Mouse (Mus musculus) CH12.LX (cell line): ENCODE data around the gene Akap2. TPM values are rescaled to one million over a fixed set of nuclear protein-coding genes. Genes with fewer than 3 reads are reported as not detected.

ENCODE experiments used
- DNase-seq: peaks from one replicate; pipeline ENCODE4 v3.0.0-alpha.2; 2013; ENCODE audit errors: extremely low read depth
- H3K27ac ChIP-seq: 2 replicates; pipeline ENCODE4 v1.5.1; 2012; ENCODE audit warnings: low read depth, mild to moderate bottlenecking, control low read depth, moderate library complexity; ENCODE audit not compliant: insufficient read depth
- H3K27me3 ChIP-seq: replicated peaks from 2 replicates; pipeline ENCODE3; 2012; ENCODE audit warnings: inconsistent platforms
- H3K36me3 ChIP-seq, 2 experiments: replicated peaks in 1 of 2; 2 replicates each; pipeline versions ENCODE3 to v1.6.1; 2012; ENCODE audit warnings: inconsistent platforms in 1 of 2, low read length in 1 of 2, mild to moderate bottlenecking in 1 of 2, mixed read lengths in 1 of 2, moderate library complexity in 1 of 2; ENCODE audit not compliant: control insufficient read depth in 1 of 2, insufficient read depth in 1 of 2
- H3K4me1 ChIP-seq, 2 experiments: 2 replicates each; pipeline ENCODE4 v1.6.1; 2012; ENCODE audit warnings: inconsistent platforms in 1 of 2, moderate library complexity in 1 of 2; ENCODE audit not compliant: insufficient read depth in 2 of 2, control insufficient read depth in 1 of 2
- H3K4me2 ChIP-seq: 2 replicates; pipeline ENCODE4 v1.6.1; 2012; ENCODE audit warnings: low read depth, mild to moderate bottlenecking, control low read depth; ENCODE audit not compliant: poor library complexity, insufficient read depth, severe bottlenecking
- H3K4me3 ChIP-seq, 3 experiments: fragments of 150-350 bp in 1 of 3; sonication (generic) in 1 of 3; replicated peaks in 1 of 3; 2 replicates each; pipeline versions ENCODE3 to v1.5.1; 2011 to 2012; ENCODE audit warnings: low read depth in 2 of 3, low read length in 2 of 3, mild to moderate bottlenecking in 2 of 3, moderate library complexity in 2 of 3, control low read depth in 1 of 3, improper control_type of control experiment in 1 of 3, inconsistent platforms in 1 of 3, mixed read lengths in 1 of 3; ENCODE audit not compliant: poor library complexity in 1 of 3
- H3K79me2 ChIP-seq: replicated peaks from 2 replicates; pipeline ENCODE4 v1.6.1; 2012; ENCODE audit warnings: mild to moderate bottlenecking, moderate library complexity; ENCODE audit not compliant: control insufficient read depth, poor library complexity, insufficient read depth, severe bottlenecking; ENCODE audit errors: extremely low read depth
- H3K9ac ChIP-seq: 2 replicates; pipeline ENCODE4 v1.6.1; 2012; ENCODE audit warnings: low read depth, mild to moderate bottlenecking, control low read depth, moderate library complexity; ENCODE audit not compliant: insufficient read depth
- H3K9me3 ChIP-seq: replicated peaks from 2 replicates; pipeline ENCODE3; 2012; ENCODE audit warnings: low read length, inconsistent platforms, mixed read lengths
- BHLHE40 ChIP-seq: IDR thresholded peaks from 2 replicates; pipeline ENCODE4 v1.6.1; 2011; ENCODE audit warnings: mild to moderate bottlenecking, low read depth, low read length, improper control_type of control experiment
- CTCF ChIP-seq, 2 experiments: IDR thresholded peaks in 1 of 2; conservative IDR thresholded peaks in 1 of 2; 2 replicates each; pipeline ENCODE4 v1.5.1; 2011 to 2012; ENCODE audit warnings: low read depth in 2 of 2, low read length in 2 of 2, improper control_type of control experiment in 1 of 2, inconsistent platforms in 1 of 2, mild to moderate bottlenecking in 1 of 2, moderate library complexity in 1 of 2
- E2F4 ChIP-seq: IDR thresholded peaks from 2 replicates; pipeline ENCODE4 v1.6.1; 2011; ENCODE audit warnings: low read depth, low read length, improper control_type of control experiment; ENCODE audit not compliant: insufficient replicate concordance
- EP300 ChIP-seq: IDR thresholded peaks from 2 replicates; pipeline ENCODE4 v1.6.1; 2011; ENCODE audit warnings: low read length, improper control_type of control experiment
- ETS1 ChIP-seq: conservative IDR thresholded peaks from 2 replicates; pipeline ENCODE4 v1.6.1; 2012; ENCODE audit warnings: low read depth, mild to moderate bottlenecking, inconsistent platforms, low read length, improper control_type of control experiment, moderate library complexity
- JUN ChIP-seq: IDR thresholded peaks from 2 replicates; pipeline ENCODE4 v1.6.1; 2011; ENCODE audit warnings: low read depth, mild to moderate bottlenecking, low read length, improper control_type of control experiment, moderate library complexity; ENCODE audit not compliant: insufficient read depth
- JUND ChIP-seq: conservative IDR thresholded peaks from 2 replicates; pipeline ENCODE4 v1.6.1; 2011; ENCODE audit warnings: low read depth, low read length, improper control_type of control experiment
- KAT2A ChIP-seq: IDR thresholded peaks from 2 replicates; pipeline ENCODE4 v1.6.1; 2012; ENCODE audit warnings: low read length, improper control_type of control experiment, inconsistent platforms; ENCODE audit not compliant: insufficient replicate concordance
- MAX ChIP-seq: IDR thresholded peaks from 2 replicates; pipeline ENCODE4 v1.6.1; 2011; ENCODE audit warnings: low read length, improper control_type of control experiment
- MAZ ChIP-seq: IDR thresholded peaks from 2 replicates; pipeline ENCODE4 v1.6.1; 2012; ENCODE audit warnings: low read depth, mild to moderate bottlenecking, inconsistent platforms, low read length, improper control_type of control experiment, moderate library complexity
- MEF2A ChIP-seq: IDR thresholded peaks from 2 replicates; pipeline ENCODE4 v1.6.1; 2014; ENCODE audit warnings: low read depth, mild to moderate bottlenecking, inconsistent platforms, low read length, improper control_type of control experiment, borderline replicate concordance
- MYC ChIP-seq: IDR thresholded peaks from 2 replicates; pipeline ENCODE4 v1.6.1; 2011; ENCODE audit warnings: low read depth, mild to moderate bottlenecking, improper control_type of control experiment, low read length
- NRF1 ChIP-seq: IDR thresholded peaks from 2 replicates; pipeline ENCODE4 v1.6.1; 2014; ENCODE audit warnings: low read depth, mild to moderate bottlenecking, inconsistent platforms, low read length, improper control_type of control experiment, moderate library complexity
- POLR2A ChIP-seq: IDR thresholded peaks from 2 replicates; pipeline ENCODE4 v1.6.1; 2011; ENCODE audit warnings: low read depth, mild to moderate bottlenecking, improper control_type of control experiment, low read length
- POLR2AphosphoS2 ChIP-seq: IDR thresholded peaks from 2 replicates; pipeline ENCODE4 v1.6.1; 2011; ENCODE audit warnings: low read depth, low read length, improper control_type of control experiment
- RAD21 ChIP-seq: IDR thresholded peaks from 2 replicates; pipeline ENCODE4 v1.6.1; 2011; ENCODE audit warnings: low read depth, mild to moderate bottlenecking, low read length, improper control_type of control experiment, moderate library complexity
- RCOR1 ChIP-seq: conservative IDR thresholded peaks from 2 replicates; pipeline ENCODE4 v1.6.1; 2012; ENCODE audit warnings: low read depth, mild to moderate bottlenecking, inconsistent platforms, low read length, improper control_type of control experiment
- SIN3A ChIP-seq: IDR thresholded peaks from 2 replicates; pipeline ENCODE4 v1.6.1; 2012; ENCODE audit warnings: low read length, improper control_type of control experiment, inconsistent platforms
- SMC3 ChIP-seq: IDR thresholded peaks from 2 replicates; pipeline ENCODE4 v1.6.1; 2011; ENCODE audit warnings: low read depth, low read length, improper control_type of control experiment
- TBP ChIP-seq: conservative IDR thresholded peaks from 2 replicates; pipeline ENCODE4 v1.6.1; 2011; ENCODE audit warnings: low read depth, low read length, improper control_type of control experiment
- TCF12 ChIP-seq: IDR thresholded peaks from 2 replicates; pipeline ENCODE4 v1.6.1; 2014; ENCODE audit warnings: low read depth, mild to moderate bottlenecking, inconsistent platforms, low read length, improper control_type of control experiment
- UBTF ChIP-seq: IDR thresholded peaks from 2 replicates; pipeline ENCODE4 v1.6.1; 2012; ENCODE audit warnings: low read depth, mild to moderate bottlenecking, inconsistent platforms, low read length, improper control_type of control experiment, moderate library complexity
- USF1 ChIP-seq: IDR thresholded peaks from 2 replicates; pipeline ENCODE4 v1.6.1; 2014; ENCODE audit warnings: low read depth, mild to moderate bottlenecking, inconsistent platforms, low read length, improper control_type of control experiment
- ZC3H11A ChIP-seq: IDR thresholded peaks from 2 replicates; pipeline ENCODE4 v1.6.1; 2012; ENCODE audit warnings: low read depth, mild to moderate bottlenecking, inconsistent platforms, low read length, improper control_type of control experiment
- ZKSCAN1 ChIP-seq: IDR thresholded peaks from 2 replicates; pipeline ENCODE4 v1.6.1; 2012; ENCODE audit warnings: low read depth, inconsistent platforms, low read length, improper control_type of control experiment, borderline replicate concordance
- ZMIZ1 ChIP-seq: IDR thresholded peaks from 2 replicates; pipeline ENCODE4 v1.6.1; 2012; ENCODE audit warnings: low read depth, mild to moderate bottlenecking, inconsistent platforms, low read length, improper control_type of control experiment
- dilution Hi-C: fragments of 300-500 bp; cut with MboI; formaldehyde crosslinking; loops from 2 replicates; pipeline ENCODE4 v1.14.3; 2020; ENCODE audit warnings: low sequenced_read_pairs; ENCODE audit not compliant: extremely low pct_unique_long_range_greater_than_20kb, extremely low pct_ligation_motif_present
- in situ Hi-C: fragments of 300-500 bp; cut with MboI; formaldehyde crosslinking; loops from 3 replicates; pipeline ENCODE4 v1.14.3; 2019; ENCODE audit warnings: low sequenced_read_pairs, low pct_ligation_motif_present, low pct_unique_long_range_greater_than_20kb, mixed read lengths
- polyA plus RNA-seq: library from polyadenylated mRNA; unstranded; fragments of >175 nt; gene quantifications from 2 replicates; pipeline ENCODE4 v1.2.1, GENCODE M21; 2012; ENCODE audit warnings: low read depth; ENCODE audit not compliant: insufficient read length
- total RNA-seq, 2 experiments: library from RNA; depleted of rRNA; stranded (reverse); fragments of 300-350 nt in 1 of 2; fragments of >200 nt in 1 of 2; gene quantifications; 2 replicates each; pipeline ENCODE4 v1.2.3; 2012 to 2014

Akap2 gene
- total and polyA plus RNA-seq, 3 experiments = 0.25 TPM; not detected in 2

DNA sequence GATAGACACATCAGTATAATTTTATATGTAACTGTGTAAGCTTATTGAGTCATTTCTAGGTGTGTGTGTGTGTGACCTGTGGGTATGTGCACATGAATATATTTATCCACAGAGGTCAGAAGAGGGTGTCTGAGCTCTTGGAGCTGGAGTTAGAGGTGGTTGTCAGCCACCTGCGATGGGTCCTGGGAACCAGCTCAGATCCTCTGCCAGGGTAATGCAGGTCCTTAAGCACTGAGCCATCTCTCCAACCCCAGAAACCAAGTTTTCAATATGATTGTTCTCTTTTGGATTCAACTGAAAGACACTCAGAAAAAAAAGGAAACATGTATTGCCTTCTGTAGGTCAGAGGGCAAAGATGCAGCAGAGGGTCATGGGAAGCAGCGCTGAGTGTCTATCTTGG, 35.1 kb upstream of the Akap2 start:
- dilution Hi-C loops (no loop called here), in situ Hi-C loops (no loop called here)
- Histone ChIP-seq H3K4me2 (no peak overlapping the region), H3K27ac (no peak overlapping the region), H3K9me3 (no peaks in the 10 kb centered on the region), H3K27me3 (no peaks in the 10 kb centered on the region), H3K4me1 (peaks cover 23 to 68% of the 10 kb centered on the region in 2 experiments), H3K9ac (no peak overlapping the region), H3K79me2 (no peaks in the 10 kb centered on the region), H3K4me3 (no peak overlapping the region), H3K36me3 (no peaks in the 10 kb centered on the region)
- no peak for DNase-seq
- TF ChIP-seq MAX (no peak), MAZ (no peak), NRF1 (no peak), E2F4 (no peak), ZC3H11A (no peak), MEF2A (no peak), POLR2AphosphoS2 (no peak), JUND (no peak), SIN3A (no peak), SMC3 (no peak)

DNA sequence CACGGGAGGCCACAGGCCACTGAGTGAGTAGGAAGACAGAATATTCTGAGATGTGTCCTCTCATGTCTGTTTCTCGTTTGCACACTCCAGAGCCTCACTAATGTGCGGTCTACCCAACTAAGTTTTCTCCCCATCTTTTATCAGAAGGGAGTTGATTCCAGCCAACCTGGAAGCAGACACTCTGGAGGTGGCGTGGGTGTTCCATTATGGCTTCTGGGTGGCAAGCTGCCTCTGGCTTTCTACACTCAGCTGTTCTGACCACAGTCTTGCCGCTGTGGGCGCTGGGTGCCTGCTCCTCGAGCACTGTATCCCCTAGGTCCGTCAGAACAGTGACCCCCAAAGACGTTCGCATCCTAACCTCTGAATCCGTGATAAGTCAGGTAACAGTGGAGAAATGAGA, 34.5 kb upstream of the Akap2 start:
- TF ChIP-seq ZKSCAN1 (no peak), NRF1 (no peak), TCF12 (no peak), SIN3A (no peak)
- TF ChIP-seq, all 38 proteins: peak for 0
- no peaks in the 10 kb centered on the region for H3K36me3 ChIP-seq
- peaks cover 23 to 62% of the 10 kb centered on the region in 2 experiments for H3K4me1 ChIP-seq
- no peaks in the 10 kb centered on the region for H3K27me3 ChIP-seq
- no peak overlapping the region for H3K9ac ChIP-seq
- no peak overlapping the region for H3K4me3 ChIP-seq
- dilution Hi-C loops = no loop called here
- no peak overlapping the region for H3K27ac ChIP-seq
- in situ Hi-C loops = no loop called here
- DNase-seq = no peak
- H3K79me2 ChIP-seq = no peaks in the 10 kb centered on the region
- H3K4me2 ChIP-seq = no peak overlapping the region
- no peaks in the 10 kb centered on the region for H3K9me3 ChIP-seq

DNA sequence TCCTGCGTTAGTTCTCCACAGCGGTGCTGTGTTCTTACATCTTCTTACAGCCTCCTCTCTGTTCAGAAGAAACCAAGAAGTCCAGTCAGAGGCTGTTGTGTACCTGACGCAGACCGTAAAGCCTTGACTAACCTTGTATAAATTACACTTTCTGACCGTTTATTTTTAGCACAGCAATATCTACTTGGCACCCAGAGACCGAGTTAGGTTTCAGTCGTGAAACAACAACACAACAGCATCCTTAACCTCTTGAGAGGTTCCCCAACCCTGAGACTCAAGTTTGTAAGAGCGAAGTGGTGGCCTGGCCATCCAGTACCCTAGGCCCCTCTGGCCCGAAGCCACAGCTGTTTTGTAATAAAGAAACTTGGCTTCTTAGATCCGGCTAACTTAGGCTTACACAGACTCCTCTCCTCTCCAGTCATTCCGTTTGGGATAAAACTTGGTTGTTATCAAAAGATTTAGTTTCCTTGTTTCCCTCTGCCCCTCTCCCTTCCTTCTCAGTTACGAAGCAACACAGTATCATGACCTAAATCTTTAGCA, 32.7 kb upstream of the Akap2 start:
- dilution Hi-C loops (no loop called here), in situ Hi-C loops (no loop called here)
- no peak overlapping the region for H3K4me2 ChIP-seq
- H3K36me3 ChIP-seq = no peaks in the 10 kb centered on the region
- H3K79me2 ChIP-seq = no peaks in the 10 kb centered on the region
- no peak overlapping the region for H3K4me3 ChIP-seq
- H3K9me3 ChIP-seq = no peaks in the 10 kb centered on the region
- no peak overlapping the region for H3K27ac ChIP-seq
- DNase-seq = no peak
- no peaks in the 10 kb centered on the region for H3K27me3 ChIP-seq
- peaks cover 23 to 59% of the 10 kb centered on the region in 2 experiments for H3K4me1 ChIP-seq
- TF ChIP-seq ETS1 (no peak), USF1 (no peak), ZMIZ1 (no peak), JUN (no peak), JUND (no peak), TBP (no peak), MAZ (no peak), KAT2A (no peak), BHLHE40 (no peak), CTCF (conservative IDR thresholded peaks at IDR 0.05 in 1 of 2, IDR thresholded peaks at IDR 0.05 in 1 of 2; ENCODE audit: low read depth in 2 of 2, low read length in 2 of 2) (no peak), RCOR1 (no peak), POLR2AphosphoS2 (no peak), SIN3A (no peak), RAD21 (no peak), POLR2A (no peak), MYC (no peak), EP300 (no peak), UBTF (no peak)
- H3K9ac ChIP-seq = no peak overlapping the region
